Mouse (Mus musculus) right cerebral cortex, adult 2 months (tissue): Measurements from ENCODE around the gene Tmem209.
A peak's percentile ranks its signal among the peaks of the same experiment; 100 is the strongest.

ENCODE experiments used
- DNase-seq, 2 experiments: peaks; one replicate each; pipeline ENCODE4 v3.0.0; 2021 to 2022; ENCODE audit warnings: low spot score in 2 of 2

Tmem209 gene

GRCm38 (mm10) chr6:30462822-30463221 lies 46.8 kb downstream of the Tmem209 start:
- no peak for DNase-seq

- DNase-seq = no peak
Measured at GRCm38 (mm10) chr6:30461755-30462344, 47.7 kb downstream of the Tmem209 start.

DNA sequence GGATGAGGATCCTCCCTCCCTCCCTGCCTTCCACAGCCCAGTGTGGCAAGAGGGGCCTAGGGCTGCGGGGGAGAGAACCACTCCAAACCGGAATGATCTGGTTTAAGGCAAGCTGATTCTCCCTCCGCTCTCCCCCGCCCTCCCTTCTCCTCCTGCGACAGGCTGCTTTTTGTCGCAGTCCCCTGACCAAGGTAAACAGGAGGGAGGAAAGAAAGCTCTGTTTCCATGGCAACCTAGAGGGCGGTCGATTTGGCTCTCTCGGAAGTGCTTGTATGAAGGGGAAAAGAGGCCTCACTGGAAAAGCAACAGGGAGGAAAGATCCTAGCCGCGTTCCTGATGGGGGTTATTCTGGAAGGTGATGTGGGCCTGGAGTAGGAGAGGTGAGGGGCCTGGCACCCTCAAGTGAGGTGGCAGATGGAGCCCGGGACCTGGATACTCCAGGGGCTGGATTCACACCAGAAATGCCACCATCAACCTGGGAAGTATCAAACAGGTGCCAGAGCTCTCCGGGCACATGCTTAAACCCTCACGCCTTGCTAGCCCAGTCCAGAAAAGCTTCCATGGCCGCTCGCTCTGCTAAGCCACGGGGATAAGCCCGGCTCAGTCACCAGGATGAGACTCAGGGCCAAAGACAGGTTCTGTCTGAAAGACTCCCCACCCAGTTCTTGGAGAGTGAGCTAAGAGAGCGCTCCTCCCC lies 48.7 kb downstream of the Tmem209 start:
- peak; percentile 84 to 85 for DNase-seq

- peak; percentile 81 to 82 for DNase-seq
Measured at GRCm38 (mm10) chr6:30459811-30460749, 49.5 kb downstream of the Tmem209 start.

DNA sequence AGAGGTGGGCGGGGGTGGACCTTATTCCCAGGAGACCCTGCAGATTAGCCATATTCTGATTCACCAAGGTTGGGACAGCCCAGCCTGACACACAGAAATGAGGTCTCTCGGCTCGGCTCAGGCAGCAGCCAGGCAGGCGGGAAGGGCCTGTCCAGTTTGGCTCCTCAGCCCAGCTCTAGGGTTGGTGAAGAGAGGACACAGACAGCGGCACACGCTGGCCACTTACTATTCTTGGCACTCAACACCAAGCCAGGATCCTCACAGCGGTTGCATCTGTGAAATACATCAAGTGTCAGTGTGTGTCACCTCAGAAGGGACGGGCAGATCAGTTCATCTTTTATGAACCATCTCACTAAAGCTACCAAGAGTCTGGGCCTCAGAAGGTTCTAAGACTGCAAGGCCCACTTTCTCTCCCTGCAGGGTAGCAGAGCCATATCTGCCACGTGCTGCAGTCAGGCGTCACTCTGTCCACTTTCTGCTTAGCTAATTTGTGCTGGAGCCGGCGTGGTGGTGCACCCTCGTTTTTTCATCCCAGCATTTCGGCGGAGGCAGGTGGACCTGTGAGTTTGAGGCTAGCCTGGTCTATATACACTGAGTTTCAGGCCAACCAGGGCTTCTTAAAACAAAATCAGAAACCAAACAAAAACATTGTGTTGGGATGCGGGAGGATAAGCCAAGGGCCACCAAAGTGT lies 50.4 kb downstream of the Tmem209 start:
- DNase-seq = no peak

GRCm38 (mm10) chr6:30458626-30459025 lies 51.0 kb downstream of the Tmem209 start:
- no peak for DNase-seq

DNA sequence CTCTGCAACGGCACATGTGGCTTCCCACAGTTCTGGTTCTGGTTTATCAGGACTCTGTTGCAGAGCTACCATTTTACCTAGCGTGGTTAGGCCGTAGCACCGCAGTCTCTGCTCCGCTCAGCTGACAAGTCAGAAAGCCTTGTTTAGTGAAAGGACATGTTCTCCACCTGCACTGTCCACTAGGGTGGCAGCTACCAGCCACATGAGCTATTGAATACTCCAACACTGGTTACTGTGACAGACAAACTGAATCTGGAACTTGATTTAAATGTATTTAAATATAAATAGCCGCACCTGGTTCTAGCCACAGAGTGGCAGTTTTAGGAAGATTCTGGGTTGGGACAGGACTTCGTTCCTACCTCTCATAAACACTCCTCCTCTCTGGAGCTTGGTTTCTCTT lies 52.6 kb downstream of the Tmem209 start:
- DNase-seq = no peak

- DNase-seq = no peak
Measured at GRCm38 (mm10) chr6:30439576-30439975, 70.0 kb downstream of the Tmem209 start.

DNA sequence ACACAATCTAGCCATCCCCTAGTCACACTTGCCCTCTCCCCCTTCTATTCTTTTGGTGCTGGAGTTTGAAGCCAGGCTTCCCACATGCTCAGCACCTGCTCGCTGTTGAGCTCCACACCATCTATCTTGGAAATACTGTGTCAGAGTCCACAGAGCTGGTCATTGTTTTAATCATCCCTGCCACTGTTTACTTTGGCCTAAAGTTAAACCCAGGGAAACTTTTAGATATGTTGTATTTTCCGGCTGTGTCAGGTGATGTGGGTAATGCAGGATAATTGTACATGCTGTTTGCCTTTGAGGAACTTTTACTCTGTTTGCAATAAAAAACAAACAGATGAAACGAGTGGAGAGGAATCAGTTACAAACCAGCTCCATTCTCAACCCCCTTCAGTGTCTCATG lies 72.5 kb downstream of the Tmem209 start:
- no peak for DNase-seq

DNA sequence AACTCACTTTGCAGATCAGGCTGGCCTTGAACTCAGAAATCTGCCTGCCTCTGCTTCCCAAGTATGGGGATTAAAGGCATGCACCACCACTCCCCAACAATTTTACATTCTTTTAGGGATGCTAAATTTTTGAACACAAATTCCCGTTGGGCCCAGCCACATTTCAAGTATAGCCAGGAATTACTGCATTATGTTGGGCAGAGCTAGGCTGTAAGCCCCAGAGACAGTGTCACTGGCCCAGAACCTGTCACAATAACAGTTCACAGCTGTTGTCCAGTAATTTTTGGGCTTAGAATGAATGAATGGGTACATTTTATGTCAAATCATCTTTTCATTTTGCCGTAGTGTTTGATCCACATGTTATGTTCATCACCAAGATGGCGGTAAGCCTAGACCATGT lies 73.1 kb downstream of the Tmem209 start:
- DNase-seq = no peak

DNA sequence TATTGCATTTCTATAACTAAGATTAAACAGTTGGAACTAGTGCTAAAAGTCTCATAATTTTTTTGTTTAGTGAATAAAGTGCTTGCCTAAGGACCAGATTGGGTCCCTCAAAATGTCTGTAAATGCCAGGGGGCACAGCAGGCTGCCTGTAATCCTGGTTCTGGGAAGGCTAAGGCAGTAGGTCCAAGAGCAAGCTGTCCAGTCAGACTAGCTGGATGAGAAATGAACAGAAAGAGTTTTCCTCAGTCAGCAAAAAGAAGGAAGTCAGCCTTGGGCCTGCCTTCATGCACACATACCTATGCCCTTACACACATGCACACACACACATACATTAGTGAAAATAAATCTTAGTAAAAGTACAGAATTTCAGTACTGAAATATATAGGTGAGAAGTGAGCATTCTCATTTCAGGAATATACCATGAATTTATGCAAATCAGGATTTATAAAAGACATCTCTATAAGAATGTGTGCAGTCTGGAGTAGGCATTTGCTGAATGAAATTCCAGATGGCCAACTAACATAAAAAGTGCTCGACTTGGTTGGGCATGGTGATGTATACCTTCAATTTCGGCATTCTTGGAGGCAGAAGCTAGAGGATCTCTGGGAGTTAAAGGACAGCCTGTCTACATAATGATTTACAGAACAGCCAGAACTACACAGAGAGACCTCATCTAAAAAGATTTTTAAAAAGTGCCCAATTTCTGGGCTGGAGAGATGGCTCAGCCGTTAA lies 77.0 kb downstream of the Tmem209 start:
- no peak for DNase-seq
